Mouse (Mus musculus) splenic B cell, adult 2 months (primary cell): Measurements from ENCODE around the gene Slc11a2.
A peak's percentile ranks its signal among the peaks of the same experiment; 100 is the strongest.
"Not testable (repeated sequence)": the region's sequence is repeated elsewhere in the genome, so short reads cannot be mapped to it uniquely, and the experiment has no call there.

Experiments used
- DNase-seq: peaks from one replicate; pipeline ENCODE4 v3.0.0-alpha.2; 2011; ENCODE audit warnings: low read depth, low spot score
- H3K27me3 ChIP-seq: 2 replicates; pipeline ENCODE4 v1.6.1; 2012; ENCODE audit warnings: mild to moderate bottlenecking, low read length, moderate library complexity, mixed read lengths; ENCODE audit not compliant: control insufficient read depth, poor library complexity, insufficient read depth, severe bottlenecking
- H3K36me3 ChIP-seq: 2 replicates; pipeline ENCODE4 v1.6.1; 2012; ENCODE audit warnings: mild to moderate bottlenecking, low read length, moderate library complexity, mixed read lengths; ENCODE audit not compliant: control insufficient read depth, poor library complexity, insufficient read depth, severe bottlenecking

The Slc11a2 gene

GRCm38 (mm10) chr15:100421758-100422197 lies 3.1 kb downstream of the Slc11a2 start, which contains the start of gene Gm5475:
TSS of gene Gm5475 (plus strand) at chr15:100422147.
- DNase-seq, H3K36me3 ChIP-seq, H3K27me3 ChIP-seq: not testable (repeated sequence)

DNA sequence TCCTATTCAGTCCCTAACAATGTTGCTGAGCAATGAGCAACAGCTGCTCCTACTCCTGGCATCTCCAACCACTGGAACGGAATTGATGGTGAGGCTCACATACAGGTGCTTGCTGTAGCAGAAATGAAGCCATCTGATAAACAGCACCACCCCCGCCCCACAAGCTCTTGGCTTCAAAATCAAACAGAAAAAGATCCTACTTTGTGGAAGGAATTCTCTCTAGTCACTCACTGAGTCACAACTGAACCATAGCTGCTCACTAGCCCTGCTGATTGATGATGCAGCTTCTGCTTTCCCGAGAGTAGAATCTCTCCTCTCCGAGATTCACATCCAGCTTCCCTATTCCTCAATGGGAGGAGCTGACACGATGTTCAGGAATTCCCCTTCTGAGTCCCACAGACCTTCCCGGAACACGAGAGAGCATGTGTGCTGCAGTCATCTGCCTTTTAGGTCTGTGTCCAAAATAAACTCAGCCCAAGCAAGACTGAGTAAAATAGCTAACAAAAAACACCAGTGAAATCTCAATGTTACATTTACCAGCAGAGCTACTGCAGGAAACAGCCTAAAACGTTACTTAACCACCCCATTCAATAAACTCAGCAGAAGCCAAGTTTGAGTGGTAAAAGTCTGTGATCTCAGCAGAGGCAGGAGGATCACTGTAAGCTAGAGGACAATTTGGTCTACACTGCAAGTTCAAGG lies 3.7 kb downstream of the Slc11a2 start:
- Histone ChIP-seq H3K27me3 (no peaks in the 10 kb centered on the region; the same call in 1 of the 2 replicates), H3K36me3 (no peaks in the 10 kb centered on the region)
- peak; percentile 13 for DNase-seq

GRCm38 (mm10) chr15:100419901-100420745 lies 4.7 kb downstream of the Slc11a2 start:
- no peaks in the 10 kb centered on the region; the same call in 1 of the 2 replicates for H3K27me3 ChIP-seq
- H3K36me3 ChIP-seq = no peaks in the 10 kb centered on the region
- peak; percentile 16 for DNase-seq

DNA sequence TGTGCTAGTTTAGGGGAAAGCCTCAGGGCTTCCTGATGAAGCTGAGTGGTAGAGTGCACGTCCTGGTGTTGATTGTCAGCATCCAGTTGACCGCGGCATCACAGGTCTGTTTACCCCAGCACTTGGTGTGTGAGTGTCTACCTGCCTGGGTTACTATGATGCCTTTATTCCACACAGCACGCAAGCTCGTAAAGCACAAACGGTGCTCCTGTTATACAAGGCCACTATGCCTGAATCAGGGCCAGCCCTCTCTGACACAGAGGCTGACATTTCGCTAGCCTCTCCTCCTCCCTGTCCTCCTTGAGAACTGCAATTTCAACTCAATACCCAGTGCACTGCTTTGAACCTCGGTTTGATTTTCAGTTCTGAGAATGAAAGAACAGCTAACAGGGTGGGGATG lies 5.6 kb downstream of the Slc11a2 start:
- Histone ChIP-seq H3K36me3 (no peaks in the 10 kb centered on the region), H3K27me3 (no peaks in the 10 kb centered on the region)
- no peak for DNase-seq

DNA sequence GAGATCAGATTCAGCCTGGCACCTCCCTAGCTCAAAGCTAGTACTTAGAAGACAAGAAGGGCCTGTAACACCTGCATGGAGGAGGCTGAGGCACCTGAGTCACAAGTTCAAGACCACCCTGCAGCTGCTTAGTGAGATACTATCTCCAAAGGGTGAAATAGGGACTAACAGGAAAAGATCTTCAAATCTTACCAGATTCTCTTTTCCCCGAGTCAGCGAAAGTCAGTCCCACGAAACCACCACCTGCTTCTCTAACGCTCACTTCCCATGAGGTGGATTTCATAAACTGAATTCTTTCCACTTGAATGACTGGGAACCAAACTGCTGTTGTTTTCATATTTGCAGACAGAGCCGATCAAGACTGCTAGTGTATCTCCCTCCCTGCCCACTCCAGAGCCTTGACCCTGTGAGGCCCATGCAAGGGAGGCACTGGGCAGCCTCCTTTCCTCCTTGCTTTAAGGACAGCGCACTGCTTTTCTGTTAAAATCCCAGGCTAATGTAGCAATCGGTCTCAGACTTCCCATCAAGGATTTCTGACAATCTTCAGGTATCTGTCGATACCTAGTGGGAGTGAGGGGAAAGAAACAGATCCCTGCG lies 6.9 kb downstream of the Slc11a2 start:
- DNase-seq = no peak

GRCm38 (mm10) chr15:100415684-100416083 lies 9.2 kb downstream of the Slc11a2 start:
- H3K27me3 ChIP-seq = no peaks in the 10 kb centered on the region
- DNase-seq = no peak

More for the DNA sequence above, 6.9 kb downstream of the Slc11a2 start:
- H3K27me3 ChIP-seq = no peaks in the 10 kb centered on the region
- no peaks in the 10 kb centered on the region for H3K36me3 ChIP-seq

DNA sequence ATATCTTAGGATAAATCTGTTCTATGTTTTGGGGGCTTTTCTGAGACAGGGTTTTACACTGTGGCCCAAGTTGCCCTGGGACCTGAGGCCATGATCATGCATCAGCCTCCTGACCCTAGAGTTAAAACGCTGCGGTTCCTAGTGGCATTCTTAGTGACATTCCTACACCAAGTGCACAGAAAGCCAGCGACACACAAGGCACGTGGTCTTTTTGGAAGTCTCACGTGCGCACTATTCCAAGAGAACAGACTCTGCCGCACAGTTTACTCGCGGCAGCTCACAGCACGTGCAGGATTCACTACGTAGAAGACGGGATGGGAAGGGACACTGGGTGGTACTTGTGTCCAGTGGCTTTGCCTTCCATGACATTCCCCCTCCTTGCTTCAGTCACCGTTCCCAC lies 9.9 kb downstream of the Slc11a2 start:
- DNase-seq = no peak
- H3K27me3 ChIP-seq = no peaks in the 10 kb centered on the region
- no peaks in the 10 kb centered on the region for H3K36me3 ChIP-seq

More at GRCm38 (mm10) chr15:100415684-100416083, 9.2 kb downstream of the Slc11a2 start:
- no peaks in the 10 kb centered on the region for H3K36me3 ChIP-seq

DNA sequence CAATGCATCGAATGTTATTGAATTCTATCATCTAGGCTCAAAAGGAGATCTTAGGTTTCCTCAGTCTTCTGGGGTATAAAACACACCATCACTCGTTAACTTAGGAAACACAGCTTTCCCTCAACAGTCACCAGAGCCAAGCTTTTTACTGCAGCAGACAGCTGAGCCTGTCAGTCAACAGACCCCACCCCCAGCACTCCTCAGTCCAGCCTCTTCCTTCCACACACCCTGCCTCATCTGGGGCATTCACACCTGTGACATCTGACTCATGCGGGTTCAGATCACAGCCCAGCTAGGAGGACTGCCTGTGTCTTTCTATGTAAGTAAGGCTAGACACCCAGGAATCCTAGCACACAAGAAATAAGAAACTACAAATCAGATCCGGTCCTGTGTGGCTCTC lies 10.9 kb downstream of the Slc11a2 start:
- H3K36me3 ChIP-seq = no peaks in the 10 kb centered on the region
- DNase-seq = no peak
- no peaks in the 10 kb centered on the region for H3K27me3 ChIP-seq

GRCm38 (mm10) chr15:100413306-100413705 lies 11.6 kb downstream of the Slc11a2 start:
- H3K36me3 ChIP-seq = no peaks in the 10 kb centered on the region
- no peaks in the 10 kb centered on the region for H3K27me3 ChIP-seq
- no peak for DNase-seq

GRCm38 (mm10) chr15:100411731-100412130 lies 13.1 kb downstream of the Slc11a2 start:
- no peaks in the 10 kb centered on the region for H3K36me3 ChIP-seq
- DNase-seq = no peak
- H3K27me3 ChIP-seq = no peaks in the 10 kb centered on the region

DNA sequence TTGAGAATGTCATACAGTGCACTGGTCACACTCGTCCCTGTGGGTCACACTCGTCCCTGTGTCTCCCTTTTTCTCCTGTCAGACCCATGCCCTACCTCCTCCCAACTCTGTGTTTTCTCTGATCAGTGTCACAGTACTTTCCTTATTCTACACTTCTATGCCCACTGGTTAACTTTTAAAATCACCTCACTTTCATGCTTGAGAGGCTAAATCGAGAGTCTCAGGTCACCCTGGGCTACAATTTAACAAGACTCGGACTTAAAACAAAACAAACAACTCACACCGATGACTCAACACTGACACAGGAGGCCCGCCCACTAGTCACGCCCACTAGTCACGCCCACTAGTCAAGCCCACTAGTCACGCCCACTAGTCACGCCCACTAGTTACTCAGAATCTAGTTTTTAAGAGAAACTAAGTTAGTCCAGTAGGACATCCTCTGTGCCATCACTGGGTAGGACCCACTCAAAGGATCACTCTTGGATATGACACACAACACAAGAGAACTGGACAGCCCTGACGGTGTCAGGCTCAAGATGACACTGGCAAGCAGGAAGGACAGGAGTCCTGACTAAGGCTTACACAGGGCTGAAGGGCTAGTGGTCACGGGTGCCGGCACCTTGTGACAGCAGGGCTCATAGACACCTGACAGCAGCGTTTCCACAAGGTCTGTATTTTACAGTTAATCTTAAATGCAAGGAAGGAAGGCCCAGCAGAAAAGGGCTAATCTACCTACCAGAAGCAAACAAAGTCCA lies 13.8 kb downstream of the Slc11a2 start:
- H3K27me3 ChIP-seq = no peaks in the 10 kb centered on the region
- H3K36me3 ChIP-seq = no peaks in the 10 kb centered on the region; the same call in 1 of the 2 replicates
- peak; percentile 43 for DNase-seq

DNA sequence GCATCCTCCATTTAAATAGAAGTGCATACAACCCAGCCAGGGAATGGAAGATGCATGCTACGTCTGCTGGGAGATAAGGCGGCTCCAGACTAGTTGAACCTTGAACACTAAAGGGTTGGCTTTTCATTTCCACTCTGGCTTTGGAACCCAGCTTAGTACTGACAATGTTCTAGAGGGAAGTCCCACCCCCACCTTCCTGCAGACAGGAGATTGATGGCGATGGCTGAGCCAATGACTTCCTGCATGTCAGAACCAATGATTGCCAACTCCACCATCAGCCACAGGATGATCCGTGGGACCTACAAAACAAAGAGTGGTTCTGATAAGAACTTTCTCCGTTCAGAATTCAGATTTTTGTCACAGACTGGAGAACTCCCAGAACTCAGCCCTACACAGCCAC lies 18.8 kb downstream of the Slc11a2 start:
- DNase-seq = no peak

GRCm38 (mm10) chr15:100403318-100404000 lies 21.4 kb downstream of the Slc11a2 start:
- Histone ChIP-seq H3K36me3 (no peaks in the 10 kb centered on the region; the same call in 1 of the 2 replicates), H3K27me3 (no peaks in the 10 kb centered on the region)

More for the DNA sequence above, 18.8 kb downstream of the Slc11a2 start:
- H3K27me3 ChIP-seq = no peaks in the 10 kb centered on the region
- no peaks in the 10 kb centered on the region; the same call in 1 of the 2 replicates for H3K36me3 ChIP-seq

DNA sequence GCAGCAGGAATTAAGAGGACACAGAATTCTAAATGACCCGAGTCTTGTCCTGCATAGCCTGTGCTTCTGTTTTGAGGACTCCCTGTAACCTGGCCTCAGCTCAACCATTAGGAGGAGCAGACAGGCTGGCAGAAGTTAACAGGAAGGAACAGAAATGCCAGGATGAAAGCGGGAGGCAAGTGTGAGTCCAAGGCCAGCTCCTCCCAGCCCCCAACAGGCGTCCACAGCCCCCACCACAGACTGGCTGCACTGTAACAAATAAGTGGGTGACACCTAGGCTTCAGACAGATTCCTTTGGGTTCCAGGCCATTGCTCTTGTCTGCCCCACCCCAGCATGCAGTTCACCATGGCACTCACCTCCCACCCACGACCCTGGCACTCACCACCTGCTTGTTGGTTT lies 22.1 kb downstream of the Slc11a2 start:
- no peak for DNase-seq
- no peaks in the 10 kb centered on the region; the same call in 1 of the 2 replicates for H3K36me3 ChIP-seq
- H3K27me3 ChIP-seq = no peaks in the 10 kb centered on the region

More at GRCm38 (mm10) chr15:100403318-100404000, 21.4 kb downstream of the Slc11a2 start:
- no peak for DNase-seq
